Mouse (Mus musculus): ENCODE data around the gene Tacc3. TPM values are rescaled to one million over a fixed set of nuclear protein-coding genes. Genes with fewer than 3 reads are reported as not detected.
A peak's percentile ranks its signal among the peaks of the same experiment; 100 is the strongest.

Gene Tacc3
- total and polyA plus RNA-seq, 2 experiments from 2014 or later: 20.1 to 25.5 TPM

GRCm38 (mm10) chr5:33671659-33672058 is 13.7 kb downstream of the Tacc3 start:
- WGBS: 89% methylated on average over 5 of the region's 5 CpGs
- no peaks in the 10 kb centered on the region for H3K27me3 ChIP-seq (ENCODE audit: insufficient read depth, low read length)
- no peak for TF ChIP-seq CTCF (IDR thresholded peaks at IDR 0.05; ENCODE audit: low read depth)
- no peaks in the 10 kb centered on the region for H3K9me3 ChIP-seq (ENCODE audit: low read length)
- DNase-seq (no peak), ATAC-seq (no peak)
- H3K4me2 ChIP-seq (ENCODE audit: low read depth): no peak overlapping the region
- no peak overlapping the region for H3K27ac ChIP-seq (ENCODE audit: low read depth, low read length)
- no peak overlapping the region for H3K9ac ChIP-seq
- H3K4me3 ChIP-seq (ENCODE audit: low read depth, low read length): no peak overlapping the region
- peaks cover 8% of the 10 kb centered on the region; the same call in 1 of the 2 replicates for H3K36me3 ChIP-seq (ENCODE audit: insufficient read depth)
- no peaks in the 10 kb centered on the region for H3K4me1 ChIP-seq (ENCODE audit: insufficient read depth)

GRCm38 (mm10) chr5:33674439-33674838 is 16.5 kb downstream of the Tacc3 start:
- Histone ChIP-seq H3K36me3 (ENCODE audit: insufficient read depth) (0 out of 2 replicates have a peak, but pooled peaks cover 4% of the 10 kb centered on the region), H3K27ac (ENCODE audit: low read depth, low read length) (no peak overlapping the region), H3K27me3 (ENCODE audit: insufficient read depth, low read length) (no peaks in the 10 kb centered on the region), H3K4me1 (ENCODE audit: insufficient read depth) (no peaks in the 10 kb centered on the region), H3K4me2 (ENCODE audit: low read depth) (no peak overlapping the region), H3K9ac (no peak overlapping the region), H3K9me3 (ENCODE audit: low read length) (no peaks in the 10 kb centered on the region), H3K4me3 (ENCODE audit: low read depth, low read length) (no peak overlapping the region)
- WGBS: 15% methylated on average over 3 of the region's 3 CpGs
- ATAC-seq: peak; percentile 94
- no peak for TF ChIP-seq CTCF (IDR thresholded peaks at IDR 0.05; ENCODE audit: low read depth)
- peak; percentile 52 for DNase-seq

- Histone ChIP-seq H3K4me3 (ENCODE audit: low read depth, low read length) (no peak overlapping the region), H3K4me2 (ENCODE audit: low read depth) (no peak overlapping the region), H3K36me3 (ENCODE audit: insufficient read depth) (0 out of 2 replicates have a peak, but pooled peaks cover 4% of the 10 kb centered on the region), H3K9me3 (ENCODE audit: low read length) (no peaks in the 10 kb centered on the region), H3K27me3 (ENCODE audit: insufficient read depth, low read length) (no peaks in the 10 kb centered on the region), H3K4me1 (ENCODE audit: insufficient read depth) (no peaks in the 10 kb centered on the region), H3K9ac (no peak overlapping the region), H3K27ac (ENCODE audit: low read depth, low read length) (no peak overlapping the region)
- peak; percentile 65 for TF ChIP-seq CTCF (IDR thresholded peaks at IDR 0.05; ENCODE audit: low read depth)
- peak; percentile 37 for DNase-seq
- 4% methylated on average over 1 of the region's 1 CpGs for WGBS
- no peak for ATAC-seq
Measured at GRCm38 (mm10) chr5:33675964-33676363, 18.0 kb downstream of the Tacc3 start.

GRCm38 (mm10) chr5:33678244-33678643 is 20.3 kb downstream of the Tacc3 start:
- no peaks in the 10 kb centered on the region for H3K9me3 ChIP-seq (ENCODE audit: low read length)
- DNase-seq (no peak), ATAC-seq (no peak)
- H3K27me3 ChIP-seq (ENCODE audit: insufficient read depth, low read length): no peaks in the 10 kb centered on the region
- no peak overlapping the region for H3K27ac ChIP-seq (ENCODE audit: low read depth, low read length)
- TF ChIP-seq CTCF (IDR thresholded peaks at IDR 0.05; ENCODE audit: low read depth): no peak
- H3K4me2 ChIP-seq (ENCODE audit: low read depth): no peak overlapping the region
- no peak overlapping the region for H3K4me3 ChIP-seq (ENCODE audit: low read depth, low read length)
- no peaks in the 10 kb centered on the region for H3K36me3 ChIP-seq (ENCODE audit: insufficient read depth)
- H3K4me1 ChIP-seq (ENCODE audit: insufficient read depth): no peaks in the 10 kb centered on the region
- no peak overlapping the region for H3K9ac ChIP-seq
- 88% methylated on average over 5 of the region's 5 CpGs for WGBS

GRCm38 (mm10) chr5:33681044-33681443 is 23.1 kb downstream of the Tacc3 start:
- DNase-seq: no peak
- H3K4me3 ChIP-seq (ENCODE audit: low read depth, low read length): no peak overlapping the region
- H3K9me3 ChIP-seq (ENCODE audit: low read length): no peaks in the 10 kb centered on the region
- H3K27ac ChIP-seq (ENCODE audit: low read depth, low read length): no peak overlapping the region
- H3K27me3 ChIP-seq (ENCODE audit: insufficient read depth, low read length): no peaks in the 10 kb centered on the region
- H3K36me3 ChIP-seq (ENCODE audit: insufficient read depth): no peaks in the 10 kb centered on the region
- 74% methylated on average over 3 of the region's 3 CpGs for WGBS
- no peak overlapping the region for H3K9ac ChIP-seq
- H3K4me1 ChIP-seq (ENCODE audit: insufficient read depth): no peaks in the 10 kb centered on the region
- no peak for ATAC-seq
- TF ChIP-seq CTCF (IDR thresholded peaks at IDR 0.05; ENCODE audit: low read depth): no peak
- no peak overlapping the region for H3K4me2 ChIP-seq (ENCODE audit: low read depth)

GRCm38 (mm10) chr5:33681611-33682388 is 23.9 kb downstream of the Tacc3 start:
- WGBS: 76% methylated on average over 15 of the region's 15 CpGs
- Histone ChIP-seq H3K4me3 (ENCODE audit: low read depth, low read length) (no peak overlapping the region), H3K4me2 (ENCODE audit: low read depth) (no peak overlapping the region), H3K36me3 (ENCODE audit: insufficient read depth) (no peaks in the 10 kb centered on the region), H3K9ac (no peak overlapping the region), H3K27ac (ENCODE audit: low read depth, low read length) (no peak overlapping the region), H3K27me3 (ENCODE audit: insufficient read depth, low read length) (no peaks in the 10 kb centered on the region), H3K9me3 (ENCODE audit: low read length) (no peaks in the 10 kb centered on the region), H3K4me1 (ENCODE audit: insufficient read depth) (no peaks in the 10 kb centered on the region)
- no peak for TF ChIP-seq CTCF (IDR thresholded peaks at IDR 0.05; ENCODE audit: low read depth)
- no peak for DNase-seq
- ATAC-seq: no peak

- H3K9me3 ChIP-seq (ENCODE audit: low read length): no peaks in the 10 kb centered on the region
- H3K4me1 ChIP-seq (ENCODE audit: insufficient read depth): no peaks in the 10 kb centered on the region
- ATAC-seq: no peak
- no peak overlapping the region for H3K4me2 ChIP-seq (ENCODE audit: low read depth)
- WGBS: 66% methylated on average over 4 of the region's 4 CpGs
- no peak overlapping the region for H3K9ac ChIP-seq
- H3K4me3 ChIP-seq (ENCODE audit: low read depth, low read length): no peak overlapping the region
- DNase-seq: no peak
- TF ChIP-seq CTCF (IDR thresholded peaks at IDR 0.05; ENCODE audit: low read depth): no peak
- H3K36me3 ChIP-seq (ENCODE audit: insufficient read depth): no peaks in the 10 kb centered on the region
- no peak overlapping the region for H3K27ac ChIP-seq (ENCODE audit: low read depth, low read length)
- no peaks in the 10 kb centered on the region for H3K27me3 ChIP-seq (ENCODE audit: insufficient read depth, low read length)
Measured at GRCm38 (mm10) chr5:33682963-33683362, 25.0 kb downstream of the Tacc3 start.
